Mouse (Mus musculus) T-cell, adult 66 days (primary cell): Measurements from ENCODE around the gene Gm21310. TPM values are rescaled to one million over a fixed set of nuclear protein-coding genes. Genes with fewer than 3 reads are reported as not detected.

Experiments used
- total RNA-seq, 2 experiments: library from RNA; stranded (reverse); gene quantifications; 3 replicates in 1 of 2; 4 replicates in 1 of 2; pipeline ENCODE4 v1.2.4; 2023

Gene Gm21310
- not detected for total RNA-seq

GRCm38 (mm10) chrY:10147083-10147482 lies at the start of gene Gm21310:
Gene Gm21310, minus strand, starts transcription at chrY:10147183.

Other genes starting within 250 kb of the Gm21310 start
- gene Gm20834, start 177.4 kb upstream of the Gm21310 start, total RNA-seq, result not detected